Comparison of ENCODE assay signal across 35 mouse cellular contexts in the genomic region with DNA sequence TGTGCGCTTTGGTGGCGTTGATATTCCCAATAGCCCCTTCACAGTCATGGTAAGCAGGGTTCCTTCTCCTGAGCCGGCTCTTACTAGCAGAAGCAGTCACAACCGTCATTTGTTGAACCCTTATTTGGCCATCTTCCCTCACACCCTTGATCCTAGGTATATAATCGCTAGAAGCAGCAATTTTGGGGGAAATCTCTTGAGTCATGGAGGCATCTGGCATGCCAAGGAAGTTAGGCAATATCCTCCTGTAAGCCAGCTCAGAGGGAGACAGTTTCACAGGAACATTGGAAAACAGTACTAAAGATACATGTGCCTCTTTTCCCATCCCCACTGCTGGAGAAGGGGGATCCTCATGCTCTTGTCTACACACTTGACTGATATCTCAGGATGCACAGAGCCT. TPM values are rescaled to one million over a fixed set of nuclear protein-coding genes. Genes with fewer than 3 reads are reported as not detected.
DNase-seq lines count a peak whose midpoint lies in the region; ATAC-seq and TF ChIP-seq lines count a peak whose summit lies in the region.
"Had no signal": no experiment of that assay in that cellular context is flagged by ENCODE, and none has a peak within 500 bp of the region (broad histone marks: within the 10 kb centered on the region; RNA-seq: fewer than 3 reads in every experiment).

No protein-coding gene starts in this region.

- no peak for TF ChIP-seq CTCF in lung, postnatal 0 days (IDR thresholded peaks at IDR 0.05)
- no peak for TF ChIP-seq CTCF in thymus, adult 2 months (IDR thresholded peaks at IDR 0.05; ENCODE audit: borderline replicate concordance, control insufficient read depth, extremely low read depth, insufficient read depth, low read length, poor library complexity)
- TF ChIP-seq CTCF in midbrain, postnatal 0 days (IDR thresholded peaks at IDR 0.05), result no peak

- no peak for DNase-seq in frontal cortex, postnatal 14 days (ENCODE audit: low spot score in 2 of 2)
- peak; percentile 20 for DNase-seq in lung, postnatal 0 days (ENCODE audit: low spot score)
- no peak for DNase-seq in lung, postnatal 25 days (ENCODE audit: low spot score)
- DNase-seq in thymus, adult 2 months, result no peak
- DNase-seq in midbrain, postnatal 0 days (ENCODE audit: low spot score), result no peak
- DNase-seq: adrenal gland, postnatal 36 days; cerebellum, adult 11-12 months; cerebellum, postnatal 10 days; gastrocnemius, postnatal 25 days; heart, postnatal 36 days; kidney, postnatal 25 days had no signal

- 0 out of 2 replicates have a peak, but pooled peaks cover 13% of the 10 kb centered on the region for H3K4me1 ChIP-seq in lung, postnatal 0 days (ENCODE audit: insufficient read depth, low read depth, low read length)
- H3K4me1 ChIP-seq in intestine, embryonic 15.5 days (replicated peaks), result peaks cover 8% of the 10 kb centered on the region; the same call in 1 of the 2 replicates
- peaks cover 11% of the 10 kb centered on the region; the same call in 1 of the 2 replicates for H3K4me1 ChIP-seq in stomach, embryonic 16.5 days (ENCODE audit: control insufficient read depth, insufficient read depth, low read length)
- H3K4me1 ChIP-seq in thymus, adult 2 months (replicated peaks; ENCODE audit: control insufficient read depth, insufficient read depth, low read length), result peaks cover 17% of the 10 kb centered on the region
- H3K4me1 ChIP-seq in midbrain, postnatal 0 days (ENCODE audit: insufficient read depth, low read length), result no peaks in the 10 kb centered on the region

- peak; percentile 67 for ATAC-seq in frontal cortex, adult (ENCODE audit: low TSS enrichment)
- no peak for ATAC-seq in lung, postnatal 0 days
- ATAC-seq in intestine, embryonic 15.5 days, result no peak
- ATAC-seq in stomach, embryonic 16.5 days (ENCODE audit: insufficient read depth, low FRiP score), result no peak
- no peak for ATAC-seq in midbrain, postnatal 0 days (ENCODE audit: low FRiP score)
- ATAC-seq: CD4-positive, CD25-positive, alpha-beta regulatory T cell, adult 4 months; forebrain, embryonic 16.5 days; inflammation-experienced regulatory T-cells, adult 6 months had no signal

- no peak overlapping the region for H3K4me2 ChIP-seq in lung, postnatal 0 days (replicated peaks; ENCODE audit: low read depth, low read length)
- H3K4me2 ChIP-seq in intestine, embryonic 15.5 days (replicated peaks), result no peak overlapping the region
- H3K4me2 ChIP-seq in stomach, embryonic 16.5 days (ENCODE audit: low read depth, low read length), result no peak overlapping the region
- H3K4me2 ChIP-seq in midbrain, postnatal 0 days (ENCODE audit: low read depth, low read length, poor library complexity, severe bottlenecking), result no peak overlapping the region
- H3K4me2 ChIP-seq: hindbrain, embryonic 14.5 days; midbrain, embryonic 11.5 days had no signal

- no peak overlapping the region for H3K4me3 ChIP-seq in lung, postnatal 0 days (ENCODE audit: low read depth, low read length)
- no peak overlapping the region for H3K4me3 ChIP-seq in intestine, embryonic 15.5 days (replicated peaks)
- no peak overlapping the region for H3K4me3 ChIP-seq in stomach, embryonic 16.5 days (replicated peaks; ENCODE audit: low read length)
- no peak overlapping the region for H3K4me3 ChIP-seq in thymus, adult 2 months (ENCODE audit: control insufficient read depth, insufficient read depth, low read length)
- H3K4me3 ChIP-seq in midbrain, postnatal 0 days (ENCODE audit: low read depth, low read length), result no peak overlapping the region
- H3K4me3 ChIP-seq: forebrain, embryonic 10.5 days; left cerebral cortex, adult 2 months had no signal

- H3K27me3 ChIP-seq in lung, postnatal 0 days (replicated peaks; ENCODE audit: insufficient read depth, low read length), result no peaks in the 10 kb centered on the region
- H3K27me3 ChIP-seq in intestine, embryonic 15.5 days (replicated peaks), result no peaks in the 10 kb centered on the region
- H3K27me3 ChIP-seq in stomach, embryonic 16.5 days (ENCODE audit: control insufficient read depth, insufficient read depth, low read length), result no peaks in the 10 kb centered on the region
- H3K27me3 ChIP-seq in thymus, adult 2 months (ENCODE audit: control insufficient read depth, insufficient read depth, low read length), result no peaks in the 10 kb centered on the region
- no peaks in the 10 kb centered on the region for H3K27me3 ChIP-seq in midbrain, postnatal 0 days (ENCODE audit: insufficient read depth, low read length)

- H3K9me3 ChIP-seq in lung, postnatal 0 days (ENCODE audit: low read length), result no peaks in the 10 kb centered on the region
- no peaks in the 10 kb centered on the region for H3K9me3 ChIP-seq in intestine, embryonic 15.5 days
- no peaks in the 10 kb centered on the region for H3K9me3 ChIP-seq in stomach, embryonic 16.5 days (replicated peaks; ENCODE audit: control insufficient read depth, low read length)
- no peaks in the 10 kb centered on the region for H3K9me3 ChIP-seq in midbrain, postnatal 0 days (ENCODE audit: low read length)
- H3K9me3 ChIP-seq: forebrain, embryonic 10.5 days had no signal

- 63% methylated on average over 5 of the region's 5 CpGs for WGBS in lung, postnatal 0 days
- 85% methylated on average over 5 of the region's 5 CpGs for WGBS in intestine, embryonic 15.5 days
- 83% methylated on average over 5 of the region's 5 CpGs for WGBS in stomach, embryonic 16.5 days
- WGBS in thymus, adult 2 months, result 89% methylated on average over 5 of the region's 5 CpGs
- WGBS in midbrain, postnatal 0 days, result 91% methylated on average over 5 of the region's 5 CpGs

- H3K9ac ChIP-seq in lung, postnatal 0 days (replicated peaks; ENCODE audit: low read depth), result no peak overlapping the region
- H3K9ac ChIP-seq in intestine, embryonic 15.5 days, result no peak overlapping the region
- no peak overlapping the region for H3K9ac ChIP-seq in stomach, embryonic 16.5 days (ENCODE audit: low read length)
- no peak overlapping the region for H3K9ac ChIP-seq in midbrain, postnatal 0 days (replicated peaks; ENCODE audit: low read length, poor library complexity, severe bottlenecking)
- H3K9ac ChIP-seq: hindbrain, embryonic 14.5 days; liver, embryonic 14.5 days had no signal

- TF ChIP-seq POLR2A in thymus, adult 2 months (IDR thresholded peaks at IDR 0.05; ENCODE audit: control insufficient read depth, extremely low read depth, insufficient read depth, low read length, poor library complexity), result no peak

- TF ChIP-seq EP300 in lung, postnatal 0 days (IDR thresholded peaks at IDR 0.05), result no peak

- 0 out of 2 replicates have a peak, but pooled peaks cover 11% of the 10 kb centered on the region for H3K36me3 ChIP-seq in lung, postnatal 0 days (ENCODE audit: insufficient read depth, low read length)
- peaks cover 25% of the 10 kb centered on the region for H3K36me3 ChIP-seq in intestine, embryonic 15.5 days
- H3K36me3 ChIP-seq in stomach, embryonic 16.5 days (ENCODE audit: control insufficient read depth, insufficient read depth, low read length), result peaks cover 19% of the 10 kb centered on the region
- no peaks in the 10 kb centered on the region for H3K36me3 ChIP-seq in thymus, adult 2 months (ENCODE audit: control insufficient read depth, insufficient read depth, low read length)
- peaks cover 82% of the 10 kb centered on the region for H3K36me3 ChIP-seq in midbrain, postnatal 0 days (ENCODE audit: insufficient read depth, low read length)

- H3K27ac ChIP-seq in lung, postnatal 0 days (ENCODE audit: low read length), result no peak overlapping the region
- H3K27ac ChIP-seq in intestine, embryonic 15.5 days, result peak overlapping the region; percentile 36
- H3K27ac ChIP-seq in stomach, embryonic 16.5 days (ENCODE audit: low read length), result peak overlapping the region; percentile 43
- H3K27ac ChIP-seq in thymus, adult 2 months (ENCODE audit: control insufficient read depth, insufficient read depth, low read length), result no peak overlapping the region
- H3K27ac ChIP-seq in midbrain, postnatal 0 days (ENCODE audit: low read depth, low read length), result no peak overlapping the region
- H3K27ac ChIP-seq: forebrain, embryonic 10.5 days; hindbrain, embryonic 14.5 days; left cerebral cortex, adult 2 months; liver, embryonic 14.5 days had no signal

RNA-seq across cellular contexts. Expression of a gene that starts 37.8 kb away (rescaled TPM):
- not detected in 2 replicates for polyA plus RNA-seq in lung, postnatal 0 days (2015; fragmentation: Nextera tagmentation; extraction: Ambion mirVana)
- polyA plus RNA-seq in intestine, embryonic 15.5 days (2015; fragmentation: Nextera tagmentation; extraction: Ambion mirVana), result not detected in 2 replicates
- not detected in 2 replicates for polyA plus RNA-seq in stomach, embryonic 16.5 days (2015; fragmentation: Nextera tagmentation; extraction: Ambion mirVana)
- not detected in 2 replicates for polyA plus RNA-seq in thymus, adult 2 months (2012; rRNA removed)
- total RNA-seq in midbrain, postnatal 0 days (2014; rRNA removed), result not detected in 2 replicates
- polyA plus RNA-seq in midbrain, postnatal 0 days (2015; fragmentation: Nextera tagmentation; extraction: Ambion mirVana), result 0.41 and 0.53 TPM in 2 replicates
- total RNA-seq: adrenal gland, adult 18-20 months; adrenal gland, postnatal 36 days; gastrocnemius, postnatal 25 days; heart, adult 8-10 months; heart, postnatal 36 days; left cerebral cortex, adult 2 months; left cerebral cortex, postnatal 36 days; monocyte, adult 5-6 weeks; neutrophil, adult 5-6 weeks had no signal
- polyA plus RNA-seq: CD4-positive, CD25-positive, alpha-beta regulatory T cell, adult 4 months; cortical plate, adult 2 months; embryonic facial prominence, embryonic 11.5 days; heart, embryonic 14.5 days; inflammation-experienced regulatory T-cells, adult 6 months; kidney, embryonic 14.5 days; limb, embryonic 14.5 days; liver, embryonic 14.5 days; macrophage; spleen, adult 2 months; thymus, postnatal 0 days had no signal

Comparison
In these comparisons a context has a peak if more than half of its experiments do, and no peak if none do; other contexts are left out.
1. H3K27ac ChIP-seq: peak in intestine, embryonic 15.5 days (single experiment) and stomach, embryonic 16.5 days (single experiment); none in lung, postnatal 0 days (single experiment), thymus, adult 2 months (single experiment) and midbrain, postnatal 0 days (single experiment).